Mouse (Mus musculus) mouse embryonic stem cell (cell line): ENCODE data around the gene Fbxo42.

Experiments used
- in situ Hi-C, 2 experiments: fragments of 300-500 bp; cut with MboI; formaldehyde crosslinking; loops; 1 replicate in 1 of 2; 3 replicates in 1 of 2; pipeline ENCODE4 v1.14.3; 2019 to 2020; ENCODE audit warnings: low sequenced_read_pairs in 2 of 2, low pct_unique_long_range_greater_than_20kb in 1 of 2, mixed read lengths in 1 of 2; ENCODE audit not compliant: unreplicated experiment in 1 of 2

The Fbxo42 gene

GRCm38 (mm10) chr4:141202192-141202591, 54.5 kb downstream of the Fbxo42 start:
- in situ Hi-C loops = no loop called here

DNA sequence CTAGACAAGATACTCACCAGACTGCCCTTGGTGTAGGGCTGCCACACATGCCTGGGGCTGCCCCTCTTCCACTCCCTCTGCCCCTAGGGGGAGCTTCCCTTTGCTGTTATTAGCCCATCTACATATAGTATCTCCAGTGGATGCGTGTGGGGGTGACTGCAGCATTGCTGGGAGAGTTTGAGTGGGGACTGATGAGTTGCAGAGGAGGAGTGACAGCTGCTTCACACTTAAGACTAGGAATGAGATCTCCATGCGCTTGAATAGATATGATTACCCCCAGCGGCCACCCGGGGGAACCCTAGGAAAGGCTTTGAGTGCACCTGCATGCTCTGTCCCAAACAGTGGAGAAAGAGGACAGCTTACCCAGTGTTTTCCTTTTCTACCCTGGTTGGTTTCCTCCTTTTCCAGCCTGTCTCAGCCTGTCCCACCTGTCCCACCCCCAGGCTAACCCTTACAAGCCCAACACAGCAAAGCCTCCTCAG, 56.9 kb downstream of the Fbxo42 start:
- in situ Hi-C loops = no loop called here

- in situ Hi-C loops = no loop called here
Observed at GRCm38 (mm10) chr4:141207081-141207480, 59.4 kb downstream of the Fbxo42 start.

GRCm38 (mm10) chr4:141210524-141211219, 63.0 kb downstream of the Fbxo42 start:
- in situ Hi-C loops = no loop called here

GRCm38 (mm10) chr4:141211646-141212045, 63.9 kb downstream of the Fbxo42 start:
- in situ Hi-C loops = no loop called here

DNA sequence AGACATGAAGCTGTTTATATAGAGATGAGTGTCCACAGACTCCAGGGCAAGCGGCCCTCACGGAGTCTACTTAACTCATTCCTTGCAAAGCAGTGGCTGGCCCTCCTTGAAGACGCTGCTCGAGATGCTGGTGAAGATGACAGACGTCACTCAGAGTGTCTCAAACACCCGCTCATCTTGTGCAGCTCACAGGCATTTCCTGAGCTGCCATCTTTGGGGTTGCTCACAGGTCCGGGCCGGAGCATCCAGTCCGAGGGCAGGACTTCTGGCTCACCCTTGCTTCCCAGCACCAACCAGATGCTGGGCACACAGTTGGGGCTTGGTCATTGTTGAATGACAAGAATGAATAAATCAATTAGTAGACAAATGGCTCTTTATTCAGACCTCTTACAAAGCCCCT, 65.2 kb downstream of the Fbxo42 start:
- in situ Hi-C loops = no loop called here

DNA sequence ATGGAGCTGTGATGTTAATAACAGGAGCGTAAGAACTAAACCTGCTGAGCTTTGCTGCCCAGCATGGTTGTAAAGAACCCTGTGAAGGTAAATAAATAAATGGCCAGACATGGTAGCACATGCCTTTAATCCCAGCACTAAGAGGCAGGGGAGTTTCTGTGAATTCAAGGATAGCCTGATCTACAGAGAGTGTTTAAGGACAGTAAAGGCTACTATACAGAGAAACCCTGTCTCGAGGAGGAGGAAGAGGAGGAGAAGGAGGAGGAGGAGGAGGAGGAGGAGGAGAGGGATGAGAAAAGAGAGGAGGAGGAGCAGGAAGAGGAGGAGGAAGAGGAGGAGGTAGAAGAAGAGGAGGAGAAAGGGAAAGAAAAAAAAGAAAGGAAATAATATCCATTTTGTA, 65.6 kb downstream of the Fbxo42 start:
- in situ Hi-C loops = no loop called here

- in situ Hi-C loops = no loop called here
Observed at GRCm38 (mm10) chr4:141213770-141214336, 66.1 kb downstream of the Fbxo42 start, which contains the start of gene Rsg1. Rsg1 (plus strand) TSS chr4:141213956.

DNA sequence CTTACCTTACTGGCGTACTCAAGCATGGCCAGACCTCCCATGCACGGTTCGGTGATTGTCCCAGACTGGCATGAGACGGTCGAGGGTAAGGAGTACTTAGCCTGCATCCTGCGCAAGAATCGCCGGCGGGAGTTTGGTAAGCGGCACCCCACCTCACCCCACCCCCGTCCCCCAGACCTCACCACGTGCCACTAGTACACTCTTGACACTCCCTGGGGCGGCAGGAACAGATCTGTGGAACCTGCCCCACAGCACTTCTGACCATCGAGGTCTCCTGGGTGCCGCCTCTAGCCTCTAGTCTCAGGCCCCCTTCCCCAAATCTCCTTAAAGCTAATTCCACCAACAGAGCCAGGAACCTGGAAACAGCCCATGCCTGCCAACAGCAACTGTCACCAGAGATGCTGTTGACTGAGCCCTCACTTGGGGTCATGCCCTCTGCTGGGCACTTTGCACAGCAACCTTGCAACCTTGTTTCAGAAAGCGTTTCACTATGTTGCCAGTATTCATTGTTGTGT, 66.7 kb downstream of the Fbxo42 start:
- in situ Hi-C loops = no loop called here

DNA sequence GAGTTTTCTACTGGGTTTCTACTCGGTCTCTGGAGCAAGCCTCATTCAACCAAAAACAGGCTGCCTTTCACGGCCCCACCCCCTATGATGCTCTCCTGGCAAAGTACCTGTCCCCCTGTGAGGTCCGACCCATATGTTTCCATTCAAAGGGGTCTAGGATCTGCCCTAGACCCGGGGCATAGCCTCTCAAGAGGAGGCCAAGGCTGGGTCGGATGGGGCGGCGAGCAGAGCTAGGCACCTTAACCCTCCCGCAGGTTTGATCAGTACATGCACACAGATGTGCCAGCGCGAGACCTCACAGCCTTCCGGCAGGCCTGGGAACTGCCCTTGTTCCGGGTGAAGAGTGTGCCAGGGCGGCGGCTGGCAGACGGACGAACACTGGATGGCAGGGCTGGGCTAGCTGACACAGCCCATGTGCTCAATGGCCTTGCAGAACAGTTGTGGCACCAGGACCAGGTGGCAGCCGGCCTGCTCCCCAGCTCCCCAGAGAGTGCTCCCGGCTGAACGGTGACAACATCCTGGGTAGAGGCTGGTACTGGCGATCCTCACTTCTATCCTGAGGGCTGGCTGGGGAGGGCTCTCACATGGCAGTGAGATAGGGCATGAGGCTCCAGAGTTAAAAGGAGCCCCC, 72.0 kb downstream of the Fbxo42 start:
- in situ Hi-C loops = no loop called here

DNA sequence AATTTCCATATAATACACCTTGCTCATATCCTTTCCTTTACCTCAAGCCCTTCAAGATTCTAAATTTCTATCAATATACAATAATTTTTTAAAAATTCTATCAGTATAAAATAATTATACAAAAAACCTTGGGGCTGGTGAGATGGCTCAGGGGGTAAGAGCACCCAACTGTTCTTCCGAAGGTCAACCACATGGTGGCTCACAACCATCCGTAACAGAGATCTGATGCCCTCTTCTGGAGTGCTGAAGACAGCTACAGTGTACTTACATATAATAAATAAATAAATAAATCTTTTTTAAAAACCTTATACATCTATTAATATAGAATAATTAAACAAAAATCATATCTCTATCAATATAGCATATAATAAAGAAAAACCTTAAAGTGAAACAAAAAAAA, 74.1 kb downstream of the Fbxo42 start:
- in situ Hi-C loops = no loop called here

DNA sequence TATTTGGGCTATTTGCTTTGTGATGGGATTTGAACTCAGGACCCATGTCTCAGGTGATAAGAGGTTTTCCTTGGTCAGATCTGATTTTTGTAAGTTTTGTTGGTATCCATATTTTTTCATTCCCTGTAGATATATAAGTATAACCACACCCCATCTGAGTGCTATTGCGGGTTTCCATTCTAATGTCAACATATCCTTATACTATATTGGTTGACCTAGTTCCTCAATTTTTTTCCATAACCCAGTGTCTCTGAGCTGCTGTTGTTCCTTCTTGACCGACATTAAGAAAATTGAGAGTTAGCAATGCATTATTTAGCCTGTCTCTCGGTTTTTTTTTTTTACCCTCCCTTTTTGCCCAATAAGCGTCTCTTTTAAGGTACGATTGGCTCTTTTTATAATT, 75.0 kb downstream of the Fbxo42 start:
- in situ Hi-C loops = no loop called here

DNA sequence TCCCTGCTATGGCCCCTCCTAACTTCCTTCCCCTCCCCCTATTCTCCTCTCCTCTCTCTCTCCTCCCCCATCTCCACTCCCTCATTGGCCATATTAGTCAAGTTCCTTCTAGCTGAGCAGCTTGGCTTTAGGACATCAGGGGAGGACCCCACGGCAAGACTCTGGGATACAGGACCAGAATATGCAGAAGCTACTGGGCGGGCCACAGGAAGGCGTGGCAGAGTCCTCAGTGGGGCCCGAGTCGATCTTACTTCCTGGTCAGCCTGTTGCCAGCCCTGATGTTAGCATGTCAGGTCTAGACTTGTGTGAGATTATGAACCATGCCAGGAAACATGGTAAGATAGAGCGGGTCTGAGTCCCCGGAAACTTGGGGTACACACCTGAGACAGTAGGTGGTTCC, 81.0 kb downstream of the Fbxo42 start:
- in situ Hi-C loops = no loop called here

- in situ Hi-C loops = no loop called here
Observed at GRCm38 (mm10) chr4:141233196-141233595, 85.5 kb downstream of the Fbxo42 start.

- in situ Hi-C loops = no loop called here
Observed at GRCm38 (mm10) chr4:141235537-141236111, 87.9 kb downstream of the Fbxo42 start.

GRCm38 (mm10) chr4:141236856-141237255, 89.1 kb downstream of the Fbxo42 start:
- in situ Hi-C loops = no loop called here

- in situ Hi-C loops = no loop called here
Observed at GRCm38 (mm10) chr4:141238492-141239387, 91.0 kb downstream of the Fbxo42 start.

GRCm38 (mm10) chr4:141239388-141240125, 91.8 kb downstream of the Fbxo42 start, which contains the start of gene Arhgef19:
Arhgef19 (plus strand) TSS chr4:141239499.
- in situ Hi-C loops = no loop called here
